Mouse (Mus musculus) kidney, postnatal 0 days (tissue): ENCODE measurements around the gene Rin3. TPM values are rescaled to one million over a fixed set of nuclear protein-coding genes. Genes with fewer than 3 reads are reported as not detected.

Source experiments
- ATAC-seq: fragments of 200-750 bp; cut with Nextera tagmentation; replicated peaks from 2 replicates; pipeline ENCODE4 v1.8.0; 2017; ENCODE audit warnings: low read depth, moderate number of reproducible peaks, moderate TSS enrichment, moderate library complexity; ENCODE audit not compliant: low FRiP score
- DNase-seq: peaks from one replicate; pipeline ENCODE4 v3.0.0-alpha.2; 2016; ENCODE audit warnings: low spot score
- H3K27ac ChIP-seq: fragments of 300-500 bp; sonication (generic); 2 replicates; pipeline ENCODE4 v1.5.1; 2014; ENCODE audit warnings: mild to moderate bottlenecking
- H3K27me3 ChIP-seq: fragments of 300-500 bp; sonication (generic); 2 replicates; pipeline ENCODE4 v1.6.1; 2014; ENCODE audit warnings: low read length, mixed read lengths; ENCODE audit not compliant: insufficient read depth
- H3K36me3 ChIP-seq: fragments of 300-500 bp; sonication (generic); 2 replicates; pipeline ENCODE4 v1.6.1; 2014; ENCODE audit warnings: low read length, mixed read lengths; ENCODE audit not compliant: insufficient read depth
- H3K4me1 ChIP-seq: fragments of 300-500 bp; sonication (generic); replicated peaks from 2 replicates; pipeline ENCODE4 v1.6.1; 2014; ENCODE audit warnings: antibody characterized with exemption, low read length, mixed read lengths; ENCODE audit not compliant: insufficient read depth
- H3K4me2 ChIP-seq: fragments of 300-500 bp; sonication (generic); 2 replicates; pipeline ENCODE4 v1.6.1; 2014; ENCODE audit warnings: mild to moderate bottlenecking, low read length, moderate library complexity, mixed read lengths
- H3K4me3 ChIP-seq: fragments of 300-500 bp; sonication (generic); replicated peaks from 2 replicates; pipeline ENCODE4 v1.5.1; 2014; ENCODE audit warnings: low read depth, low read length
- H3K9ac ChIP-seq: fragments of 300-500 bp; sonication (generic); 2 replicates; pipeline ENCODE4 v1.6.1; 2014; ENCODE audit warnings: low read depth, low read length
- H3K9me3 ChIP-seq: fragments of 300-500 bp; sonication (generic); replicated peaks from 2 replicates; pipeline ENCODE4 v1.6.1; 2016; ENCODE audit warnings: low read length, inconsistent platforms, mixed read lengths
- CTCF ChIP-seq: IDR thresholded peaks from 2 replicates; pipeline ENCODE4 v1.5.1; 2016; ENCODE audit warnings: antibody characterized with exemption, low read depth, mild to moderate bottlenecking, moderate library complexity
- WGBS: fragments of 180-500 bp; shearing (Covaris S2); extraction: QIAGEN DNeasy Blood & Tissue Kit; methylation state at CpG from one replicate; pipeline ENCODE4 v1.1.7; 2014; 5-methylcytosine and 5-hydroxymethylcytosine counted together
- polyA plus RNA-seq: library from polyadenylated mRNA; unstranded; fragments of >200 nt; fragmentation: Nextera tagmentation; extraction: Ambion mirVana; gene quantifications from 2 replicates; pipeline ENCODE4 v1.2.1, GENCODE M21; 2015

Rin3 gene
- polyA plus RNA-seq, 1 experiment from 2014 or later: 8.8 TPM

GRCm38 (mm10) chr12:102416391-102416837 lies 133.6 kb downstream of the Rin3 start:
- WGBS: 22% methylated on average over 7 of the region's 7 CpGs
- DNase-seq (peak; percentile 75), ATAC-seq (peak; percentile 55)
- no peaks in the 10 kb centered on the region for H3K4me1 ChIP-seq
- no peaks in the 10 kb centered on the region for H3K9me3 ChIP-seq
- H3K9ac ChIP-seq: no peak overlapping the region
- no peak overlapping the region for H3K4me2 ChIP-seq
- no peak for TF ChIP-seq CTCF
- H3K36me3 ChIP-seq: no peaks in the 10 kb centered on the region
- H3K27me3 ChIP-seq: no peaks in the 10 kb centered on the region
- no peak overlapping the region for H3K4me3 ChIP-seq
- peak overlapping the region; percentile 28; the same call in 1 of the 2 replicates for H3K27ac ChIP-seq

- Histone ChIP-seq H3K27me3 (no peaks in the 10 kb centered on the region), H3K9ac (no peak overlapping the region), H3K9me3 (no peaks in the 10 kb centered on the region), H3K4me2 (no peak overlapping the region), H3K36me3 (no peaks in the 10 kb centered on the region), H3K27ac (peak overlapping the region; percentile 28; the same call in 1 of the 2 replicates), H3K4me1 (no peaks in the 10 kb centered on the region), H3K4me3 (no peak overlapping the region)
- DNase-seq (no peak), ATAC-seq (peak; percentile 60; the same call in 1 of the 2 replicates)
- no peak for TF ChIP-seq CTCF
- 62% methylated on average over 7 of the region's 7 CpGs for WGBS
Measured at GRCm38 (mm10) chr12:102416955-102417510, 134.2 kb downstream of the Rin3 start.

GRCm38 (mm10) chr12:102417701-102418100 lies 134.9 kb downstream of the Rin3 start:
- Histone ChIP-seq H3K4me1 (no peaks in the 10 kb centered on the region), H3K9me3 (no peaks in the 10 kb centered on the region), H3K4me2 (no peak overlapping the region), H3K27me3 (no peaks in the 10 kb centered on the region), H3K36me3 (0 out of 2 replicates have a peak, but pooled peaks cover 4% of the 10 kb centered on the region), H3K9ac (no peak overlapping the region), H3K4me3 (no peak overlapping the region), H3K27ac (peak overlapping the region; percentile 11; the same call in 1 of the 2 replicates)
- DNase-seq (peak; percentile 18), ATAC-seq (peak; percentile 60)
- 91% methylated on average over 6 of the region's 6 CpGs for WGBS
- TF ChIP-seq CTCF: no peak

GRCm38 (mm10) chr12:102419544-102419943 lies 136.7 kb downstream of the Rin3 start:
- TF ChIP-seq CTCF: no peak
- Histone ChIP-seq H3K27ac (peak overlapping the region; percentile 81), H3K9me3 (no peaks in the 10 kb centered on the region), H3K36me3 (0 out of 2 replicates have a peak, but pooled peaks cover 4% of the 10 kb centered on the region), H3K27me3 (no peaks in the 10 kb centered on the region), H3K4me2 (no peak overlapping the region), H3K9ac (no peak overlapping the region), H3K4me3 (no peak overlapping the region), H3K4me1 (no peaks in the 10 kb centered on the region)
- DNase-seq (no peak), ATAC-seq (no peak)
- WGBS: 51% methylated on average over 3 of the region's 3 CpGs

- no peak for TF ChIP-seq CTCF
- Histone ChIP-seq H3K9me3 (no peaks in the 10 kb centered on the region), H3K4me1 (no peaks in the 10 kb centered on the region), H3K9ac (no peak overlapping the region), H3K4me3 (no peak overlapping the region), H3K27ac (peak overlapping the region; percentile 81), H3K4me2 (no peak overlapping the region), H3K27me3 (no peaks in the 10 kb centered on the region), H3K36me3 (0 out of 2 replicates have a peak, but pooled peaks cover 4% of the 10 kb centered on the region)
- WGBS: 69% methylated on average over 10 of the region's 10 CpGs
- ATAC-seq: peak; percentile 30; the same call in 1 of the 2 replicates
- DNase-seq: no peak
Measured at GRCm38 (mm10) chr12:102420168-102420890, 137.5 kb downstream of the Rin3 start.

GRCm38 (mm10) chr12:102422065-102422464 lies 139.2 kb downstream of the Rin3 start:
- no peak overlapping the region for H3K4me3 ChIP-seq
- H3K27ac ChIP-seq: peak overlapping the region; percentile 67; the same call in 1 of the 2 replicates
- ATAC-seq (peak; percentile 63), DNase-seq (no peak)
- no peaks in the 10 kb centered on the region for H3K9me3 ChIP-seq
- no peak for TF ChIP-seq CTCF
- H3K4me2 ChIP-seq: no peak overlapping the region
- 74% methylated on average over 6 of the region's 6 CpGs for WGBS
- H3K9ac ChIP-seq: no peak overlapping the region
- no peaks in the 10 kb centered on the region for H3K27me3 ChIP-seq
- H3K4me1 ChIP-seq: no peaks in the 10 kb centered on the region
- H3K36me3 ChIP-seq: peaks cover 7% of the 10 kb centered on the region; the same call in 1 of the 2 replicates
